In the genomic region with DNA sequence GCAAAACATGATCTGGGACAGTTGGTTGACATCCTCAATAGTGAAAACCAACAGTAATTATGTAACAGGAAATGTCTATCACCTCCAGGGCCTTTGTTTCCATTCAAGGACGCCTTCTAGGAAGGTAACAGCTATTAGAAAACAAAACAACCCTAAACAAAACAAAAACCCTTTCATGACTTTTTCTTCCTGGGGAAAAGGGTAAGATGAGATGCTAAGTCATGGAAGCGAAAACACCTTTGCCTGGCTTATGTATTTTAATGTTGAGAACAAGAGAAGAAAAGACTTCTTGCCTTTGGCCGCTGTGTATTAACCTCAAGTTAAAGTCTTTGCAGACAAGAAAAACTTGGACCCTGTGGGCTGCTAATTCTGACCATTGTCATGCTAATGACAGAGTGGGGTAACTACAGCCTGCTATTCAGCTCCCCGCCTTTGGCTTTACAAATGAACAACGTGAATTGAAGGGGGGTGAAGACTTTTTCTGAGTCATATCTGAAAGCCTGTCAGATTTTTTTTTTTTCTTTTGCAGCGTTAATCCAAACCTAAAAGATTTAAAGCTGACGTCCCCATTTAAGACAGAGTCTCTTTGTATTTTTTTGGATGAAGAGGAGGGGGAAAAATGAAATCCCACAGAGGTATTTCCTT, we compare ENCODE assay signal across 14 mouse cellular contexts. TPM values are rescaled to one million over a fixed set of nuclear protein-coding genes. Genes with fewer than 3 reads are reported as not detected.
DNase-seq lines count a peak whose midpoint lies in the region; ATAC-seq and TF ChIP-seq lines count a peak whose summit lies in the region.
"Had no signal": no experiment of that assay in that cellular context is flagged by ENCODE, and none has a peak within 500 bp of the region (broad histone marks: within the 10 kb centered on the region; RNA-seq: fewer than 3 reads in every experiment).

No protein-coding gene starts in this region.

- no peak for TF ChIP-seq EP300 in lung, postnatal 0 days (IDR thresholded peaks at IDR 0.05)

- 0 out of 2 replicates have a peak overlapping the region, but pooled peaks have one; percentile 11 for H3K27ac ChIP-seq in lung, postnatal 0 days (ENCODE audit: low read length)
- H3K27ac ChIP-seq in embryonic facial prominence, embryonic 13.5 days = no peak overlapping the region
- H3K27ac ChIP-seq in hindbrain, postnatal 0 days = peak overlapping the region; percentile 51; the same call in 1 of the 2 replicates
- peak overlapping the region; percentile 48; the same call in 1 of the 2 replicates for H3K27ac ChIP-seq in stomach, embryonic 15.5 days

- ATAC-seq in lung, postnatal 0 days = no peak
- ATAC-seq in embryonic facial prominence, embryonic 13.5 days (ENCODE audit: insufficient number of reproducible peaks, insufficient read depth, low FRiP score, low TSS enrichment, low read depth) = no peak
- peak; percentile 72 for ATAC-seq in hindbrain, postnatal 0 days
- ATAC-seq in stomach, embryonic 15.5 days (ENCODE audit: insufficient read depth, low FRiP score, low read depth) = no peak

- H3K9me3 ChIP-seq in lung, postnatal 0 days (ENCODE audit: low read length) = no peaks in the 10 kb centered on the region
- H3K9me3 ChIP-seq in embryonic facial prominence, embryonic 13.5 days = no peaks in the 10 kb centered on the region
- H3K9me3 ChIP-seq in hindbrain, postnatal 0 days (ENCODE audit: low read length) = no peaks in the 10 kb centered on the region
- H3K9me3 ChIP-seq in stomach, embryonic 15.5 days = no peaks in the 10 kb centered on the region

- TF ChIP-seq CTCF in lung, postnatal 0 days (IDR thresholded peaks at IDR 0.05) = no peak
- no peak for TF ChIP-seq CTCF in hindbrain, postnatal 0 days (IDR thresholded peaks at IDR 0.05; ENCODE audit: low read depth)

- H3K9ac ChIP-seq in lung, postnatal 0 days (replicated peaks; ENCODE audit: low read depth) = no peak overlapping the region
- no peak overlapping the region for H3K9ac ChIP-seq in embryonic facial prominence, embryonic 13.5 days
- H3K9ac ChIP-seq in hindbrain, postnatal 0 days (replicated peaks; ENCODE audit: low read length) = no peak overlapping the region
- H3K9ac ChIP-seq in stomach, embryonic 15.5 days = no peak overlapping the region

- H3K27me3 ChIP-seq in lung, postnatal 0 days (replicated peaks; ENCODE audit: insufficient read depth, low read length) = no peaks in the 10 kb centered on the region
- peaks cover 20% of the 10 kb centered on the region for H3K27me3 ChIP-seq in embryonic facial prominence, embryonic 13.5 days
- H3K27me3 ChIP-seq in hindbrain, postnatal 0 days (ENCODE audit: insufficient read depth, low read length) = no peaks in the 10 kb centered on the region
- H3K27me3 ChIP-seq in stomach, embryonic 15.5 days (replicated peaks) = no peaks in the 10 kb centered on the region

- H3K36me3 ChIP-seq in lung, postnatal 0 days (ENCODE audit: insufficient read depth, low read length) = no peaks in the 10 kb centered on the region
- no peaks in the 10 kb centered on the region for H3K36me3 ChIP-seq in embryonic facial prominence, embryonic 13.5 days
- H3K36me3 ChIP-seq in hindbrain, postnatal 0 days (ENCODE audit: insufficient read depth, low read length) = no peaks in the 10 kb centered on the region
- H3K36me3 ChIP-seq in stomach, embryonic 15.5 days = no peaks in the 10 kb centered on the region

- H3K4me1 ChIP-seq in lung, postnatal 0 days (ENCODE audit: insufficient read depth, low read depth, low read length) = peaks cover 3% of the 10 kb centered on the region; the same call in 1 of the 2 replicates
- peaks cover 23% of the 10 kb centered on the region for H3K4me1 ChIP-seq in embryonic facial prominence, embryonic 13.5 days
- 0 out of 2 replicates have a peak, but pooled peaks cover 5% of the 10 kb centered on the region for H3K4me1 ChIP-seq in hindbrain, postnatal 0 days (ENCODE audit: insufficient read depth, low read length)
- peaks cover 3% of the 10 kb centered on the region; the same call in 1 of the 2 replicates for H3K4me1 ChIP-seq in stomach, embryonic 15.5 days

- WGBS in lung, postnatal 0 days = 40% methylated on average over 7 of the region's 7 CpGs
- 22% methylated on average over 7 of the region's 7 CpGs for WGBS in embryonic facial prominence, embryonic 13.5 days
- 25% methylated on average over 7 of the region's 7 CpGs for WGBS in hindbrain, postnatal 0 days
- WGBS in stomach, embryonic 15.5 days = 37% methylated on average over 7 of the region's 7 CpGs

- no peak overlapping the region for H3K4me2 ChIP-seq in lung, postnatal 0 days (replicated peaks; ENCODE audit: low read depth, low read length)
- H3K4me2 ChIP-seq in embryonic facial prominence, embryonic 13.5 days = peak overlapping the region; percentile 31
- peak overlapping the region; percentile 6; the same call in 1 of the 2 replicates for H3K4me2 ChIP-seq in hindbrain, postnatal 0 days (ENCODE audit: low read depth, low read length)
- no peak overlapping the region for H3K4me2 ChIP-seq in stomach, embryonic 15.5 days

- no peak for DNase-seq in lung, postnatal 0 days (ENCODE audit: low spot score)
- DNase-seq in lung, postnatal 4 days = no peak
- peak; percentile 27 for DNase-seq in hindbrain, postnatal 0 days (ENCODE audit: low spot score)
- DNase-seq in kidney, postnatal 10 days = no peak
- no peak for DNase-seq in gastrocnemius, adult 8-10 months (ENCODE audit: low spot score in 2 of 2)
- DNase-seq in ovary, postnatal 14 days (ENCODE audit: low spot score) = no peak
- DNase-seq: adrenal gland, postnatal 14 days; cerebellum, postnatal 36 days; kidney, adult 8-10 months; thymus, postnatal 25 days had no signal

- H3K4me3 ChIP-seq in lung, postnatal 0 days (ENCODE audit: low read depth, low read length) = no peak overlapping the region
- H3K4me3 ChIP-seq in embryonic facial prominence, embryonic 13.5 days = no peak overlapping the region
- H3K4me3 ChIP-seq in hindbrain, postnatal 0 days (ENCODE audit: low read length) = no peak overlapping the region
- H3K4me3 ChIP-seq in stomach, embryonic 15.5 days (replicated peaks) = no peak overlapping the region

RNA-seq across cellular contexts. Expression of a gene that starts 25.6 kb away (rescaled TPM):
- polyA plus RNA-seq in lung, postnatal 0 days (2015; fragmentation: Nextera tagmentation; extraction: Ambion mirVana) = 1.9 TPM in 2 replicates
- polyA plus RNA-seq in embryonic facial prominence, embryonic 13.5 days (2015; fragmentation: Nextera tagmentation; extraction: Ambion mirVana) = 1.7 and 1.9 TPM in 2 replicates
- total RNA-seq in hindbrain, postnatal 0 days (2014; rRNA removed) = 3.1 and 3.2 TPM in 2 replicates
- 1.4 and 1.6 TPM in 2 replicates for polyA plus RNA-seq in hindbrain, postnatal 0 days (2015; fragmentation: Nextera tagmentation; extraction: Ambion mirVana)
- 25.1 and 27.3 TPM in 2 replicates for polyA plus RNA-seq in stomach, embryonic 15.5 days (2015; fragmentation: Nextera tagmentation; extraction: Ambion mirVana)
- total RNA-seq in gastrocnemius, adult 8-10 months (2022) = 1 to 10 TPM; 1.1 to 2.1 (median 1.7) TPM
- total RNA-seq: megakaryocyte, adult 5-6 weeks; MEL had no signal

Comparison
In these comparisons a context has a peak if more than half of its experiments do, and no peak if none do; other contexts are left out.
1. H3K4me2 ChIP-seq: peak in embryonic facial prominence, embryonic 13.5 days (single experiment) and hindbrain, postnatal 0 days (single experiment); none in lung, postnatal 0 days (single experiment) and stomach, embryonic 15.5 days (single experiment).